Mouse (Mus musculus) macrophage (primary cell): ENCODE measurements around the gene Furin. TPM values are rescaled to one million over a fixed set of nuclear protein-coding genes. Genes with fewer than 3 reads are reported as not detected.

Experiments used
- H3K27ac ChIP-seq: fragments of 350-480 bp; formaldehyde crosslinking; 2 replicates; pipeline ENCODE4 v1.9.0; 2021
- H3K36me3 ChIP-seq: fragments of 350-480 bp; formaldehyde crosslinking; 2 replicates; pipeline ENCODE4 v1.9.0; 2021; ENCODE audit errors: inconsistent target
- H3K4me3 ChIP-seq: fragments of 350-480 bp; formaldehyde crosslinking; 2 replicates; pipeline ENCODE4 v1.9.0; 2021; ENCODE audit errors: inconsistent target
- H3K79me2 ChIP-seq: fragments of 350-480 bp; formaldehyde crosslinking; 2 replicates; pipeline ENCODE4 v1.9.0; 2021; ENCODE audit errors: inconsistent target
- WGBS: methylation state at CpG from one replicate; pipeline ENCODE4 v1.1.7; 2026; ENCODE audit warnings: inconsistent platforms; ENCODE audit not compliant: missing documents; 5-methylcytosine and 5-hydroxymethylcytosine counted together
- polyA plus RNA-seq: library from polyadenylated mRNA; stranded (reverse); fragments of 250-400 nt; gene quantifications from 3 replicates; pipeline ENCODE4 v1.2.4, GENCODE M21; 2018; ENCODE audit warnings: inconsistent platforms
- total RNA-seq, 78 experiments: library from RNA; depleted of rRNA; stranded (reverse); fragments of 250-400 nt; gene quantifications; 1 replicate in 9 of 78; 2 replicates in 24 of 78; 3 replicates in 43 of 78; 4 replicates in 2 of 78; pipeline ENCODE4 v1.2.4; 2018; ENCODE audit warnings: inconsistent platforms in 56 of 78

Gene Furin
- 100 to 1,000 TPM in 15 of 26 experiments, 10 to 100 TPM in 11; 45.1 to 380 (median 113) TPM for total RNA-seq (2018; cell fraction: chromatin; rRNA removed)
- 100 to 1,000 TPM in 8 of 26 experiments, 10 to 100 TPM in 18; 48.1 to 244 (median 82.1) TPM for total RNA-seq (2018; cell fraction: cytosol; rRNA removed)
- 100 to 1,000 TPM in 22 of 26 experiments, 10 to 100 TPM in 4; 71.1 to 321 (median 139) TPM for total RNA-seq (2018; cell fraction: nucleus; rRNA removed)
- 37.1 to 65.0 TPM (median 49.0 TPM) in 3 replicates for polyA plus RNA-seq

- WGBS = 88% methylated on average over 7 of the region's 9 CpGs
- Histone ChIP-seq H3K4me3 (peak within 1 kb of the TSS; percentile 19; the same call in 1 of the 2 replicates), H3K27ac (peak within 1 kb of the TSS; percentile 92), H3K36me3 (no peaks in the 10 kb centered on the region), H3K79me2 (peaks cover 16% of the 10 kb centered on the region)
These were observed at the start of gene Furin for GRCm38 (mm10) chr7:80405188-80405695. Gene Furin, minus strand, starts transcription at chr7:80405436.

- Histone ChIP-seq H3K79me2 (no peaks in the 10 kb centered on the region), H3K27ac (peak overlapping the region; percentile 83), H3K4me3 (no peak overlapping the region), H3K36me3 (no peaks in the 10 kb centered on the region)
- 40% methylated on average over 2 of the region's 2 CpGs for WGBS
These were observed 49.5 kb upstream of the Furin start for GRCm38 (mm10) chr7:80454786-80455185.

- WGBS = 69% methylated on average over 5 of the region's 5 CpGs
- Histone ChIP-seq H3K79me2 (no peaks in the 10 kb centered on the region), H3K36me3 (no peaks in the 10 kb centered on the region), H3K27ac (peak overlapping the region; percentile 83), H3K4me3 (no peak overlapping the region)
These were observed 48.8 kb upstream of the Furin start for GRCm38 (mm10) chr7:80453997-80454396.

- no peaks in the 10 kb centered on the region for H3K79me2 ChIP-seq
- H3K27ac ChIP-seq = no peak overlapping the region
- 97% methylated on average over 3 of the region's 3 CpGs for WGBS
- H3K4me3 ChIP-seq = no peak overlapping the region
- no peaks in the 10 kb centered on the region for H3K36me3 ChIP-seq
These were observed 47.9 kb upstream of the Furin start for GRCm38 (mm10) chr7:80453121-80453520.

GRCm38 (mm10) chr7:80452241-80452640 is 47.0 kb upstream of the Furin start:
- H3K27ac ChIP-seq = no peak overlapping the region
- H3K79me2 ChIP-seq = no peaks in the 10 kb centered on the region
- H3K4me3 ChIP-seq = no peak overlapping the region
- H3K36me3 ChIP-seq = no peaks in the 10 kb centered on the region
- 93% methylated on average over 5 of the region's 5 CpGs for WGBS

GRCm38 (mm10) chr7:80451550-80452232 is 46.5 kb upstream of the Furin start:
- Histone ChIP-seq H3K36me3 (no peaks in the 10 kb centered on the region), H3K4me3 (no peak overlapping the region), H3K27ac (no peak overlapping the region), H3K79me2 (no peaks in the 10 kb centered on the region)
- 92% methylated on average over 3 of the region's 3 CpGs for WGBS

- H3K27ac ChIP-seq = no peak overlapping the region
- H3K36me3 ChIP-seq = no peaks in the 10 kb centered on the region
- no peaks in the 10 kb centered on the region for H3K79me2 ChIP-seq
- 95% methylated on average over 4 of the region's 4 CpGs for WGBS
- H3K4me3 ChIP-seq = no peak overlapping the region
These were observed 45.1 kb upstream of the Furin start for GRCm38 (mm10) chr7:80450354-80450753.

- no peaks in the 10 kb centered on the region for H3K36me3 ChIP-seq
- H3K79me2 ChIP-seq = no peaks in the 10 kb centered on the region
- 67% methylated on average over 6 of the region's 6 CpGs for WGBS
- no peak overlapping the region for H3K4me3 ChIP-seq
- H3K27ac ChIP-seq = no peak overlapping the region
These were observed 44.4 kb upstream of the Furin start for GRCm38 (mm10) chr7:80449620-80450091.

- 97% methylated on average over 8 of the region's 8 CpGs for WGBS
- Histone ChIP-seq H3K79me2 (no peaks in the 10 kb centered on the region), H3K4me3 (no peak overlapping the region), H3K27ac (no peak overlapping the region), H3K36me3 (no peaks in the 10 kb centered on the region)
These were observed 42.1 kb upstream of the Furin start for GRCm38 (mm10) chr7:80447336-80447735.

GRCm38 (mm10) chr7:80446221-80446878 is 41.1 kb upstream of the Furin start:
- 82% methylated on average over 7 of the region's 7 CpGs for WGBS
- Histone ChIP-seq H3K4me3 (no peak overlapping the region), H3K36me3 (no peaks in the 10 kb centered on the region), H3K27ac (no peak overlapping the region), H3K79me2 (no peaks in the 10 kb centered on the region)

- no peak overlapping the region for H3K4me3 ChIP-seq
- no peak overlapping the region for H3K27ac ChIP-seq
- WGBS = 68% methylated on average over 5 of the region's 6 CpGs
- H3K79me2 ChIP-seq = no peaks in the 10 kb centered on the region
- H3K36me3 ChIP-seq = no peaks in the 10 kb centered on the region
These were observed 40.3 kb upstream of the Furin start for GRCm38 (mm10) chr7:80445492-80445891.

- 70% methylated on average over 16 of the region's 17 CpGs for WGBS
- no peaks in the 10 kb centered on the region for H3K36me3 ChIP-seq
- no peak overlapping the region for H3K4me3 ChIP-seq
- no peaks in the 10 kb centered on the region for H3K79me2 ChIP-seq
- H3K27ac ChIP-seq = no peak overlapping the region
These were observed 39.4 kb upstream of the Furin start for GRCm38 (mm10) chr7:80444401-80445249.

- no peak overlapping the region for H3K4me3 ChIP-seq
These were observed 37.9 kb upstream of the Furin start for GRCm38 (mm10) chr7:80443124-80443523.

More at GRCm38 (mm10) chr7:80443124-80443523, 37.9 kb upstream of the Furin start:
- H3K36me3 ChIP-seq = no peaks in the 10 kb centered on the region
- 100% methylated on average over 3 of the region's 3 CpGs for WGBS
- H3K27ac ChIP-seq = no peak overlapping the region
- no peaks in the 10 kb centered on the region for H3K79me2 ChIP-seq
